Mouse (Mus musculus) CD4-positive, CD25-positive, alpha-beta regulatory T cell, adult 9 weeks (primary cell): ENCODE data around the gene Tefm. TPM values are rescaled to one million over a fixed set of nuclear protein-coding genes. Genes with fewer than 3 reads are reported as not detected.

Experiments used
- polyA plus RNA-seq: library from polyadenylated mRNA; unstranded; fragments of 100-300 nt; shearing (Covaris generic); gene quantifications from one replicate; pipeline ENCODE4 v1.2.1, GENCODE M21; 2017

Tefm gene
- 22.4 TPM for polyA plus RNA-seq

GRCm38 (mm10) chr11:80141825-80142521, at the start of gene Tefm:
Gene Tefm (minus strand): TSS chr11:80142175.

GRCm38 (mm10) chr11:80183705-80184255, 41.8 kb upstream of the Tefm start, which contains the start of gene Rnf135:
Gene Rnf135 (plus strand): TSS chr11:80183851.

GRCm38 (mm10) chr11:80153857-80154495, 12.0 kb upstream of the Tefm start, which contains the start of gene Adap2:
Gene Adap2 (plus strand): TSS chr11:80154105.

GRCm38 (mm10) chr11:80088917-80089816, 52.8 kb downstream of the Tefm start, which contains the start of gene Atad5:
Gene Atad5 (plus strand): TSS chr11:80089400.

Other genes with a start within 250 kb of the Tefm start
- 62.4 TPM for gene Utp6, start 179.8 kb downstream of the Tefm start, polyA plus RNA-seq
- gene Suz12, start 149.1 kb downstream of the Tefm start, polyA plus RNA-seq = 9.2 TPM
- 281 TPM for gene Crlf3, start 61.2 kb downstream of the Tefm start, polyA plus RNA-seq
- 5.2 TPM for gene Atad5, start 52.8 kb downstream of the Tefm start, polyA plus RNA-seq
- gene Adap2, start 11.9 kb upstream of the Tefm start, polyA plus RNA-seq = not detected
- 14.8 TPM for gene Rnf135, start 41.7 kb upstream of the Tefm start, polyA plus RNA-seq
- gene Rhot1, start 66.8 kb upstream of the Tefm start, polyA plus RNA-seq = 17.8 TPM
- gene Rhbdl3, start 158.7 kb upstream of the Tefm start, polyA plus RNA-seq = 0.45 TPM
- 17.2 TPM for gene 5730455P16Rik, start 235.9 kb upstream of the Tefm start, polyA plus RNA-seq
- 271 TPM for gene Zfp207, start 241.1 kb upstream of the Tefm start, polyA plus RNA-seq